Mouse (Mus musculus) stomach, postnatal 0 days (tissue): ENCODE measurements around the gene Fgfr2. TPM values are rescaled to one million over a fixed set of nuclear protein-coding genes. Genes with fewer than 3 reads are reported as not detected.
A peak's percentile ranks its signal among the peaks of the same experiment; 100 is the strongest.

Experiments
- ATAC-seq: fragments of 200-750 bp; cut with Nextera tagmentation; 2 replicates; pipeline ENCODE4 v1.8.0; 2017; ENCODE audit not compliant: low FRiP score, low TSS enrichment
- DNase-seq: peaks from one replicate; pipeline ENCODE4 v3.0.0-alpha.2; 2016; ENCODE audit warnings: low spot score
- H3K27ac ChIP-seq: fragments of 300-500 bp; sonication (generic); replicated peaks from 2 replicates; pipeline ENCODE4 v1.5.1; 2014; ENCODE audit warnings: mild to moderate bottlenecking, control low read depth
- H3K27me3 ChIP-seq: fragments of 300-500 bp; sonication (generic); 2 replicates; pipeline ENCODE4 v1.6.1; 2014; ENCODE audit warnings: low read length; ENCODE audit not compliant: control insufficient read depth, insufficient read depth
- H3K36me3 ChIP-seq: fragments of 300-500 bp; sonication (generic); 2 replicates; pipeline ENCODE4 v1.6.1; 2014; ENCODE audit warnings: low read length, mixed read lengths; ENCODE audit not compliant: control insufficient read depth, insufficient read depth
- H3K4me1 ChIP-seq: fragments of 300-500 bp; sonication (generic); replicated peaks from 2 replicates; pipeline ENCODE4 v1.6.1; 2014; ENCODE audit warnings: antibody characterized with exemption; ENCODE audit not compliant: control insufficient read depth, insufficient read depth
- H3K4me2 ChIP-seq: fragments of 300-500 bp; sonication (generic); replicated peaks from 2 replicates; pipeline ENCODE4 v1.6.1; 2014; ENCODE audit warnings: low read depth, mild to moderate bottlenecking, control low read depth, moderate library complexity
- H3K4me3 ChIP-seq: fragments of 300-500 bp; sonication (generic); 2 replicates; pipeline ENCODE4 v1.5.1; 2014; ENCODE audit warnings: low read depth, low read length, control low read depth
- H3K9ac ChIP-seq: fragments of 300-500 bp; sonication (generic); 2 replicates; pipeline ENCODE4 v1.6.1; 2014; ENCODE audit warnings: mild to moderate bottlenecking, low read length, control low read depth, mixed read lengths
- H3K9me3 ChIP-seq: fragments of 300-500 bp; sonication (generic); 2 replicates; pipeline ENCODE4 v1.6.1; 2016; ENCODE audit warnings: low read length; ENCODE audit not compliant: control insufficient read depth
- CTCF ChIP-seq: IDR thresholded peaks from 2 replicates; pipeline ENCODE4 v1.5.1; 2016; ENCODE audit warnings: antibody characterized with exemption, low read depth, mild to moderate bottlenecking, moderate library complexity
- EP300 ChIP-seq: optimal IDR thresholded peaks from 2 replicates; pipeline ENCODE3; 2016; ENCODE audit warnings: antibody characterized with exemption
- WGBS: fragments of 180-500 bp; shearing (Covaris S2); extraction: QIAGEN DNeasy Blood & Tissue Kit; methylation state at CpG from one replicate; pipeline ENCODE4 v1.1.7; 2014; 5-methylcytosine and 5-hydroxymethylcytosine counted together
- polyA plus RNA-seq: library from polyadenylated mRNA; unstranded; fragments of >200 nt; fragmentation: Nextera tagmentation; extraction: Ambion mirVana; gene quantifications from 2 replicates; pipeline ENCODE4 v1.2.1, GENCODE M21; 2015

Gene Fgfr2
- polyA plus RNA-seq, 1 experiment from 2014 or later, result 60.8 TPM

DNA sequence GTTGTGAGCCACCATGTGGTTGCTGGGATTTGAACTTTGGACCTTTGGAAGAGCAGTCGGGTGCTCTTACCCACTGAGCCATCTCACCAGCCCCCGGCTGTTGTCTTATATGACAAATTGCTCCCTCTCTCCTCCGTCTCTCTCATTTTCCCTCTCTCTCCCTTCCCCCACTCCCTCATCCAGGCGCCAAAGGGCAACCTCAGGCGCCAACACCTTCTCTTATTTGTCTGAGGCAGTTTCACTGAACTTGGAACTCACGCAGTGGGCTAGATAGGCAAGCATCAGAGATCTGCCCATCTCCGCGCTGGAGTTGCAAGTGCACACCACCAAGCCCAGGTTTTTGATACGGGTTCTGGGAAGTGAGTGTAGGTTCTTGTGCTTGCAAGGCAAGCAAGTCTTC, 2287.1 kb downstream of the Fgfr2 start:
- Histone ChIP-seq H3K9ac (no peak overlapping the region), H3K4me3 (no peak overlapping the region), H3K27ac (no peak overlapping the region), H3K4me1 (peaks cover 7% of the 10 kb centered on the region; the same call in 1 of the 2 replicates), H3K27me3 (no peaks in the 10 kb centered on the region), H3K9me3 (no peaks in the 10 kb centered on the region), H3K4me2 (no peak overlapping the region), H3K36me3 (no peaks in the 10 kb centered on the region)
- TF ChIP-seq EP300 (no peak), CTCF (no peak)
- DNase-seq (no peak), ATAC-seq (no peak)
- 77% methylated on average over 9 of the region's 9 CpGs for WGBS

DNA sequence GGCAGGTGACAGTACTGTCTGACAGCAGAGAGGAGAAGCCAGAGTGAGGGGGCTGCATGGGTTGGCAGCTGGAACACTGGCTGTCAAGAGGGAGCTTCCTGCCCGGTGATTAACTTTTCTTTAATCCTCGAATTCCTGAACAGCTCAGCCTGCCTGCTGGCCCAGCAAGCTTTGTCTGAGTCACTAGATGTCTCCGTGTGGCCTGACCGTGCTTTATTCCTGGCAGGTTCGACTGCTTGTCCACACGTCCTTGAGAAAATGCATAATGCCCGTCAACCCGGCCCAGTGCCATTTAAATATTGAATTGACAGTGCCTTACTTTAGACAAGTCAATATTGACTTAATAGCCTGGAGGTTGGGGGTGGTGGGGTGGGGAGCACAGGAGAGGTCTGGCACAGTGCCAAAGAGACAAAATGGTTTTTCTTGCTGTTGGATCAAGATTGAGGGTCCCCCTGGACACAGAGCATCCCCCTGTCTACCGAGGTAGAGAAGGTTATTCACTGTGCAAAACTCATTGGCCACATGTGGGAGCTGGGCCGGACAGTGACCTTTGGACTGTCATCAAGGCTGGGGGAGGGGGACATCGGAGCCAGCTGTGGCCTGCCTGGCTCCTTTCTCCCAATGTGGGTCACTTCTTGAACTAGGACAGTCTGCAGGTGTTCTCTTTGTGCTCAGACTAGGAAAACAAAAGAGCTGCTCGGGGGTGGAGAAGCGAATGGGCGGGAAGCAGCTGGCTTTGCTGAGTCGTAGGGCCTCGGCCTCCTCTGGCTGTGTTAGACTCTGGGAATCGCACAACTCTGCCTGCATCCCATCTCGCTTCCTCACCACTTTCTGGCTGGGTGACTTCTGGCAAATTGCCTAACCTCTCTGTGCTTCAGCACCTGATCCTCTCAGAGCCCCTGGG, 2287.9 kb downstream of the Fgfr2 start:
- Histone ChIP-seq H3K27me3 (no peaks in the 10 kb centered on the region), H3K27ac (peak overlapping the region; percentile 5; the same call in 1 of the 2 replicates), H3K36me3 (no peaks in the 10 kb centered on the region), H3K9ac (no peak overlapping the region), H3K9me3 (no peaks in the 10 kb centered on the region), H3K4me3 (no peak overlapping the region), H3K4me2 (peak overlapping the region; percentile 9; the same call in 1 of the 2 replicates), H3K4me1 (peaks cover 7% of the 10 kb centered on the region; the same call in 1 of the 2 replicates)
- ATAC-seq (peak; percentile 24), DNase-seq (peak; percentile 68)
- 10% methylated on average over 18 of the region's 18 CpGs for WGBS
- TF ChIP-seq EP300 (no peak), CTCF (no peak)

DNA sequence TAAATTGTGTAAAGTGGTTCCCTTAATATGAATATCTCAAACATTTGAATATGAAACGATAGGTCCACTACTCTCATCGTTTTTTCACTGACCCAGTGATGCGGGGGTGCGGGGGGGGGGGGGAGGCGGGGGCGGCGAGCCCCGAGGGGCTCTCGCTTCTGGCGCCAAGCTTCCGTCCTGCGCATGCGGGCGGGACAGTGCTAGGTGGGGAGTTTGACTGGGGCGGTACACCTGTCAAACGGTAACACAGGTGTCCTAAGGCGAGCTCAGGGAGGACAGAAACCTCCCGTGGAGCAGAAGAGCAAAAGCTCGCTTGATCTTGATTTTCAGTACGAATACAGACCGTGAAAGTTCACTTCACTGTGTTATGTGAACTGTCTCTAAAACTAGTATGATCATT, 2288.9 kb downstream of the Fgfr2 start:
- ATAC-seq (peak; percentile 99), DNase-seq (peak; percentile 91)
- no peaks in the 10 kb centered on the region for H3K27me3 ChIP-seq
- 28% methylated on average over 21 of the region's 21 CpGs for WGBS
- H3K9me3 ChIP-seq, result no peaks in the 10 kb centered on the region
- H3K4me2 ChIP-seq, result 0 out of 2 replicates have a peak overlapping the region, but pooled peaks have one; percentile 0
- no peak overlapping the region for H3K9ac ChIP-seq
- no peaks in the 10 kb centered on the region for H3K36me3 ChIP-seq
- H3K4me1 ChIP-seq, result peaks cover 7% of the 10 kb centered on the region; the same call in 1 of the 2 replicates
- H3K27ac ChIP-seq, result peak overlapping the region; percentile 5; the same call in 1 of the 2 replicates
- TF ChIP-seq CTCF (no peak), EP300 (no peak)
- no peak overlapping the region for H3K4me3 ChIP-seq

DNA sequence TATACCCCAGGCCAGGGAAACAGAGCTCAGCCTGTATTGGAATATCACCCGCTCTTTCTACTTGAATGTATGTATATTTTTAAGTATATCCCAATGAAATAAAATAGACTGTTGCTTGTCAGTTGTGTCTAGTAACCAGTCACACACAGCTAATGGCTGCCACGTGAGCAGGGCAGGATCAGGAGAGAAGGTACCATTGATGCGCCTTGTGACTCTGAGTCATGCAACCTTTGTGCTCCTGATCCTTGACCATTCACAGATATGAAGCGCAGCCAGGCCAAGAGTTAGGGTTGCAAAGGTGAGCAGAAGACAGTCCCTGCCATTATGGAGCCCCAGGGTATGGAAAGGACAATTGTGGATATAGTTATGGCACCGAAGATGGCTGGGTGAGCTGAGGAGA, 2291.6 kb downstream of the Fgfr2 start:
- Histone ChIP-seq H3K4me3 (no peak overlapping the region), H3K4me2 (no peak overlapping the region), H3K36me3 (no peaks in the 10 kb centered on the region), H3K27me3 (no peaks in the 10 kb centered on the region), H3K4me1 (peaks cover 7% of the 10 kb centered on the region; the same call in 1 of the 2 replicates), H3K9ac (no peak overlapping the region), H3K27ac (no peak overlapping the region), H3K9me3 (no peaks in the 10 kb centered on the region)
- 94% methylated on average over 5 of the region's 5 CpGs for WGBS
- ATAC-seq, result no peak
- no peak for TF ChIP-seq CTCF
- no peak for TF ChIP-seq EP300
- no peak for DNase-seq

DNA sequence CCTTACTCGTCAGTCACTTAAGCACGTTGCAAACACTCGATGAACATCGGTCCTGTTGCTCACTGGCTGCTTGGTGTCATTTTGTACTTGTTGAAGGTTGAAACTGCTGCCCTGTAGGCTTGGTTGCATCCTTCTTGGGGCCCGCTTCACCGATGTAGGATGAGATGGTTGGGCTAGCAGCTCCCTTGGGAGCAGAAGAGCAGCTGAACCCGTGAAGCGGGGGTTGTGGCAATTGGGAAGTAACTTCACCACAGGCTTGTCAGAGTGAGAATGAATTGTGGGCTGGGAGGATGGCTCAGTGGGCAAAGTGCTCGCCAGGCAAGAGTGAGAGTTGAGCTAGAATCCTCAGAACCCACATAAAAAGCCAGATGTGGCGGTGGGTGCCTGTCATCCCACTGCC, 2294.7 kb downstream of the Fgfr2 start:
- no peak overlapping the region for H3K4me3 ChIP-seq
- 88% methylated on average over 10 of the region's 10 CpGs for WGBS
- no peaks in the 10 kb centered on the region for H3K27me3 ChIP-seq
- no peaks in the 10 kb centered on the region for H3K4me1 ChIP-seq
- no peaks in the 10 kb centered on the region for H3K36me3 ChIP-seq
- no peak overlapping the region for H3K4me2 ChIP-seq
- no peaks in the 10 kb centered on the region for H3K9me3 ChIP-seq
- H3K27ac ChIP-seq, result no peak overlapping the region
- DNase-seq (no peak), ATAC-seq (no peak)
- TF ChIP-seq EP300 (no peak), CTCF (no peak)
- no peak overlapping the region for H3K9ac ChIP-seq

DNA sequence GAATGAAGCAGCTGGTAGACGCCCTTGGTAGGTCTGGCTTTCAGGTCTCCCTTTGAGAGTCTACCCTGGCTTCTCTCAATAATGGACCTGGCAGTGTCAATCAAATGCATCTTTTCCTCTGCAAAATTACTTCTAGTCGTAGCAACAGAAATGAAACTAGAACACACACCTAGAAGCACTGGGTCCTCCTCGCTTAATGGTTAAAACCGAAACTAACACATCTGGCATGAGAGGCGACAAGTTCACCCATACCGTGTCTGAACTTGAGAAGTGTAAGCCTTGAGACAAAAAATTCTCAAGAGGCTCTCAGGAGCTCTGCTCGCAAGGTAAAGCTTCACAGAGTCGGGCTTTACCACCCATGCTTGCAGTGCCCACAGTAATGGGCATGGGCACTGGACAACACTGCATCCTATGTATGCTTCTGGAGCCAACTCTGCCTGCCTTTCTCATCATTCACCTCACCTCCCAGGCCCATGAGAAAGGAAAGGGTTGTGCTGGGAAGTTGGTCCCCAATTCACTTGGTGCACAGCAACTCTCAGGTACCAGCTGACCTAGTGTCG, 2295.2 kb downstream of the Fgfr2 start:
- 82% methylated on average over 9 of the region's 9 CpGs for WGBS
- TF ChIP-seq EP300 (no peak), CTCF (no peak)
- Histone ChIP-seq H3K36me3 (no peaks in the 10 kb centered on the region), H3K9ac (no peak overlapping the region), H3K4me3 (no peak overlapping the region), H3K4me2 (no peak overlapping the region), H3K27ac (no peak overlapping the region), H3K9me3 (no peaks in the 10 kb centered on the region), H3K4me1 (no peaks in the 10 kb centered on the region), H3K27me3 (no peaks in the 10 kb centered on the region)
- DNase-seq, result no peak
- no peak for ATAC-seq
